Mouse (Mus musculus): ENCODE measurements around the gene Egln3.
A peak's percentile ranks its signal among the peaks of the same experiment; 100 is the strongest.

Gene Egln3

DNA sequence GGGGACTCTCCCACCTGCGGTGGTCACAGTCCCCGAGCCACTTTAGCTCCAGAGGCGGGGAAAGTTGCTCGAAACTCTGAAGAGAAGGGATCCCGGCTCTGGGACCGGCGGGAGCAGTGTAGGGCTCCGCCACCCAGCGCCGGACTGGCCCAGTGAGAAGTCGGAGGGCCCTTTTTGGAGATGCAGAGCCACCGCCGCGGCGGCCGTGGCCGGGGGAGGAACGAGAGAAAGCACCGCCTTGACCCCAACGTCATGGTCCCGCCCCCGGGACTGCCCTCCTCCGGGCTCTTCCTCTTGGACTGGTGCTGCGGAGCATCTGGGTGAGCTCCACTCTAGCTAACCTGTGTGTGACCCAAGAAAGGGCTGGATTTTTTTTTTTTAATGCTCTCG, at the start of gene Egln3:
Egln3 (minus strand) TSS at position 205 of the 390 bp plus-strand sequence.
- peak; percentile 95 for DNase-seq

DNA sequence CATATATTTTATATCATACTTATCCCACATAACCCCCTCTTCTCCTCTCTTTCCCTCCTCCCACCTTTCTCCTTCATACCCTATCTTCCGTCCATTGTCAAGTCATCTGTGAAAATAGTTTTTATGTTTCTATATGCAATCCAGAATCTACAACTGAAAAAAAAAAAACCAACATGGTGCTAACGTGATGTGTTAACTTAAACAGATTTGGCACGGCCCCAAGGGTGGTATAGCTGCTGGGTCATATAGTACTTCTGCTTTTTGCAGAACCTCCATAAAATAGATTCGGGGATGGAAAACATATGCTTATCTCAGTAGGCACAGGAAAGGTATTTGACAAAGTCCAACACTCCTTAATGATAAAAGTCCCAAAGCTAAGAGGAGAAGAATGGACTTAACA, 49.8 kb upstream of the Egln3 start:
- DNase-seq: no peak

DNA sequence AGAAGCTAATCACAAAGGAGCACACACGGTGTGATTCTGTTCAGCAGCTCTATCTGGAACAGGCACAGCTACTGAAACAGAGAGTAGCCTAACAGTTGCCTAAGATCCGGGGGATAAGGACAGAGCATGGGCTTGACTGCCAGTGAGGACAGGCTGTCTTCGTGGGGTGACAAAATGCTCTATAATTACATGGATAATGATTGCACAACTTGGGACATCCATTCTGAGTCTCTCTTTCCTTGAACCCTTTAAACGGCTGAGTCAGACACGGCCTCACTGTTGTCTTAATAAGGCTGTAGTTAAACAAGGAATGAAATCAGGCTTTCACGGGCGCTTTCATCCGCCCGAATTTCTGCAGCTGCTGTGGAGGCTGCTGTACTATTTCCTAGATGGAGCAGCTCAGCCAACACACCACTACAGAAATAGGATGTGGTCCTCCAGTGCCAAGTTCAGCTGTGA, 48.3 kb upstream of the Egln3 start:
- no peak for DNase-seq

GRCm38 (mm10) chr12:54247835-54248234, 44.2 kb upstream of the Egln3 start:
- no peak for DNase-seq

DNA sequence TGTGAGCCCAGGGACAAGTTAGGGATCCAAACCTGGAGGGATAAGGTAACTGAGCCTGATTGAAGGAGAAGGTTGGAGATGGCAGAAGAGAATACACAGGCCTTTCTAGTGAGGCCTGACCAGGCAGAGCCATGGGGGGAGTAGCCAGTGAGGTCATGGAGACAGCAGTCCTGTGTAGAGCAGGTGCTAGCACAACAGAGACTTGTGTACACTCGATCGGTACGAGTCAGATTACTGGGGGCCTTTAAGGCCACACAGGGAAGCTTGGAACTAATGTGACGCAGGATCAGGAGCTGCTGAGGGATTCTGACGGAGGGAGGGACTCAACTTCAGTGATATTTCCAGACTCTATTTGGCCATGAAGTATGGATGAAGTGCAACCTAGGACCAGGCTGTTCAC, 39.5 kb upstream of the Egln3 start:
- DNase-seq: no peak

DNA sequence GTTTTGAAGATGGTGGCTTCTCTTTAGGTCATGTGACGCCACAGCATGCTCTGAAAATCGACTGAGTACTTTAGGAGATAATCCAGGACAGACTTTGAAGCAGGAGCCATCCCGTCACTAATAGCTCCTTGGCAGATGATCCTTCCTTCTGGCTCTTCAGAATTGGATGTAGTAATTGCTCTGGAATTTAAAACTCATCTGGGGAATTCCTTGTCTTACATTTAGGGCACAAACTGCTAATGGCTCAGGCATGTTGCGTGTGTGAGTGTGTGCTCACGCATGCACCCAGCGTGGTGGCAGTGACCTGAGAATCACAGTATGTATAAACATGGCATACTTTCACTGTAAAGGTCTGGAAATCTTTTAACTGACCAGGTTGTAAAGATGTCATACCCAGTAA, 38.3 kb upstream of the Egln3 start:
- DNase-seq: no peak

DNA sequence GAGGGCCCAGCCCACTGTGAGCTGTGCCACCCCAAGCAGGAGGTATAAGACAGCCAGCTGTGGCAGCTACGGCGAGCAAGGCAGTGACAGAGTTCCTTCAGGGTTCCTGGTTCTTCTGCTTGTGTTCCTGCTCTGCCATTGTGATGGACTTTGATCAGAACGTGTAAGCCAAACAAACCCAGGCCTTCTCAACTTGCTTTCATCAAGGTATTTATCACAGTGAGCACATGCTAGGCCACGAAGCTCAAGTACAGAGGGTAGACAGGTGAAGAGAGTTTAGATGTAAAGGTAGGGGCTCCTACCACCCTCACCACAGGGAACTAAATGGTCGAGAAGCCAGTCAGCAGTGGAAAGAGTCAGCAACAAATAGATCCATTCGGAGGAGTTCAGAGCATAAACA, 30.1 kb upstream of the Egln3 start:
- DNase-seq: no peak

GRCm38 (mm10) chr12:54232996-54233603, 29.4 kb upstream of the Egln3 start:
- DNase-seq: no peak

DNA sequence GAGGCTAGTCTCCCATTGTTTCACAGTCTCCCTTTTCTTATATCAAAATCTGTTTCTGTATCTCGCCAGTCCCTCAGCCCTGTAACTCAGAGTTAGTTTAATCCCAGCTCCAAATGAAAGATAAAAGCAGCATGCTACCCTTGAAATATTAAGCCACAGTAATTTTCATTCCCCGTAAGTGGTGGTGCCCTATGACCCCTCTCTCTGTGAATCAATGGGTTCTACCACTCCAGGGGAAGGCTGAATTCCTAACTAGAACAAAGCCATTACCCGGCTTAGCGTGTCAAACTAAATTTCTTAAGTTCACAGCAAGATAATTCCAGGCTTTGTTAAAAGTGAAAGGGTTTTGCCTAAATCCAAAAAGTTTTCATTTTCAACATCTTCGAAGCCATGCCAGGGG, 28.8 kb upstream of the Egln3 start:
- DNase-seq: no peak

- DNase-seq: no peak
These were observed 23.9 kb upstream of the Egln3 start for GRCm38 (mm10) chr12:54227551-54227950.

DNA sequence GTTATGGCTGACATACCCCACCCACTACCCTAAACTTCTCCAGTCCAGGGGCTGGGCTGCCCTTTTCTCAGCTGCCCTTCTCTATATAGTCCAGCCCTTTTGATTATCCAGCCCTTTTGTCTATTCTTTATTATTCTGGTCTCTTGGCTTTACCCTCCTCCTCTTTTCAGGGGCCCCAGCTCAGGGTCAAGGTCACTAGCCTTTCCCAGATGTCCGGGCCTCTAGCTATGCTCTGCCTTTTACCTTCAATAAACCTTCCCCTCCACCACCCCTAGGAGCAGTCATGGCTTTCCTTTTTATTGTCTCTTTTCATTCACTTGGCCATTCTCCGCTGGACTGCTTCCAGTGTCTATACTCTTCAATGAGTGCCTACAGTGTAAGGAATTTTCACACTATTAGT, 22.7 kb upstream of the Egln3 start:
- no peak for DNase-seq

DNA sequence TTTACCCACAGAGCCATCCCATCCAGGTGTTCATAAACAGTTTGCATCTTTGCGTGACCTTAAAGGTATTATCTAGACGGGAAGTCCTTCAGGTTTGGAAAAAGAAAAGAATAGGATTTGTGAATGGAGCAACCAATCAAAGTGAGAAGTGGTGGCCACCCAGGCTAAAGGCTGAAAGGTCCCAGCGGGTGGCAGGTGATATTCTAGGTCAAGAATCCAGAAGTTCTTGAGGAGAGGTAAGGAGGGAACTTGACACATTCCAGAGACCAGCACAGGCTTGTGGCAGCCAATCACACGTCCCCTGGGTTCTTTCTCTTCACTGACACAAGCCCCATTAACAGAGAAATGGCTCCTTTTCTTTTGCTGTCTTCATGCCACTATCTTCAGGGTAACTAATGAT, 21.9 kb upstream of the Egln3 start:
- DNase-seq: no peak

DNA sequence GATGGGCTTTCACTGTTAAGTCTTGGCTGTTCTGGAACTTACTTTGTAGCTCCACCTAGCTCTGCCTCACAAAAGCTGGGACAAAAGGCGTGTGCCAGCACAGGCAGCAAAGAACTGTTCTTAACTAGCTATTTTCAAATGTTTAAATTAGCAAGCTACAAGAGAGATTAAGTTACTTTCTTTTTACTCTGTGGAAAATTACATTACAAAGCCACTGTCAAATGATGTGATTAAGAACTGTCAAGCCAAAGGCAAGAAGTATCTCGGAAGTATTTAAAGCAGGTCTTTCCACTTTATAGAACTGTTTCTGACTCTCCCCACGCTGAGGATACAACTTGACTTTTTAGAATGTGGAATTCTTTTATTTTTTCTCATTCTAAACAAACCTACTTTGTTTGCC, 21.4 kb upstream of the Egln3 start:
- DNase-seq: no peak

GRCm38 (mm10) chr12:54222036-54222760, 18.5 kb upstream of the Egln3 start:
- DNase-seq: no peak

GRCm38 (mm10) chr12:54216673-54217072, 13.0 kb upstream of the Egln3 start:
- DNase-seq: no peak

DNA sequence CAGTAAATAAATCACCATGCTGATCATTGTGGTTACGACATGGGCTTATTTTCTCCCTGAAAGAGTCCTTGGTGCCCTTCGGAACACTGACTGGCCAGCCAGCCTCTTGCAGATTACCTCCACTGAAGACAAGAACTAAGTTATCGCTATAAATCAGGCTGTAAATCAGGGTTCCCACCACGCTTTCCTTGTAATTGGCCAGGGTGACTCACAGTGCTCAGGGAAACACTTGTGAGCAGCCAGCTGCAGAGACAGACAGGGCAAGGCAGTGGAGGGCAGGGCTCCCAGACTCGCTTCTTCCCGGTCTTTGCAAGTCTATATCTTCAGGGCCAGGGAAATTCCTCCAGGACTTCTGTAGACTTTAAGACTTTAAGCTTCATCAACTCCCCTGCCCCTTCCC, 10.8 kb upstream of the Egln3 start:
- no peak for DNase-seq

- DNase-seq: no peak
These were observed 10.2 kb upstream of the Egln3 start for GRCm38 (mm10) chr12:54213871-54214270.

GRCm38 (mm10) chr12:54213230-54213629, 9.6 kb upstream of the Egln3 start:
- no peak for DNase-seq

GRCm38 (mm10) chr12:54209182-54209563, 5.5 kb upstream of the Egln3 start:
- DNase-seq: peak; percentile 73

DNA sequence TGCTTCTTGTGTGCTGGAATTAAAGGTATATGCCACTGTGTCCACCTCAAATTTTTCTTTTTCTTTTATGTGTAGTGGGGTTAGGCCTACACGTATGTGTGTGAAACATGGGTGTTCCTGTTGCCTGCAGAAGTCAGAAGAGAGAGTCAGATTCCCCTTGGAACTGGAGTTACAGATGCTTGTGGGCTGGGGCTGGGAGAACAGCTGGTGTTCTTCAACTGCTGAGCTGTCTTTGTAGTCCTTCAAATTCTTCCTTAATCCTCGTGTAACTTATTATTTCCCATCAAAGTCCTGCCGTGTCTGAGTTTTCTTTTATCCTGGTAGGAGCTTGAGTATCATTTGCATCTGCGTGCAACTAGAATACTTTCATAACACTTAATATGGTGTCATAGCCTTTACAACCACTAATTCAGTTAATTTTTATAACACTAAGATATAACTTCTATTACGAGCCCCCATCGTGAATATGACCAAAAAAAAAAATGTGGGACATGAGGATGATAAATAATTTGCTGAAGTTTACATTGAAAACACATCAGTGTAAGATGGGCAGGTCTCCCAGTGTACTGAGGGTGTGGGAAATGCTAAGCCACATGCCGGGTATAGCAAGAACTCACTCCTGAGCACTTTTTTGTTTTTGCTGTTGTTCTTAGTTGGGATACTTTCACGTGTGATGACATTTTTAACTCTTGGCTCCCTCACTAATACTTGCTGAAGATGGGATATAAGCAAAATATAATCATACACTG, 4.9 kb upstream of the Egln3 start:
- DNase-seq: peak; percentile 35

DNA sequence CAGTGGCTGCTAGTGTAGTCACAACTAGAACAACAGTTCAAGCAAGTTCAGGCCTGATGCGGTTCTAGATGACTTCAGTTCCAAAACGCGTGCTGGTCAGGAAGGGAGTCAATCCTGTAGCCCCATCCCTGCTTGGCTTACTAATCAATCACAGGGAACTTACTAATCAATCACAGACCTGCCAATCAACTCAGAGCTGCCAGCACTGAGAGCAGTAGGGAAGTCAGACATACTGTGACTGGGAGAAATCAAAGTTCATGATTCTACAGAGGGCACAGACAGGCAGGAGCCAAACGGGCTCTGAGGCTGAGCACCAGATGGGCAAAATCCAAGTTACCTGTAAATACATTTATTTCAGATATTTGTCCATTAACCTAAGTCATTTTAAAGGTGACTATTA, 2.1 kb upstream of the Egln3 start:
- DNase-seq: no peak

- peak; percentile 87 for DNase-seq
These were observed 1.5 kb upstream of the Egln3 start for GRCm38 (mm10) chr12:54205195-54205594.

DNA sequence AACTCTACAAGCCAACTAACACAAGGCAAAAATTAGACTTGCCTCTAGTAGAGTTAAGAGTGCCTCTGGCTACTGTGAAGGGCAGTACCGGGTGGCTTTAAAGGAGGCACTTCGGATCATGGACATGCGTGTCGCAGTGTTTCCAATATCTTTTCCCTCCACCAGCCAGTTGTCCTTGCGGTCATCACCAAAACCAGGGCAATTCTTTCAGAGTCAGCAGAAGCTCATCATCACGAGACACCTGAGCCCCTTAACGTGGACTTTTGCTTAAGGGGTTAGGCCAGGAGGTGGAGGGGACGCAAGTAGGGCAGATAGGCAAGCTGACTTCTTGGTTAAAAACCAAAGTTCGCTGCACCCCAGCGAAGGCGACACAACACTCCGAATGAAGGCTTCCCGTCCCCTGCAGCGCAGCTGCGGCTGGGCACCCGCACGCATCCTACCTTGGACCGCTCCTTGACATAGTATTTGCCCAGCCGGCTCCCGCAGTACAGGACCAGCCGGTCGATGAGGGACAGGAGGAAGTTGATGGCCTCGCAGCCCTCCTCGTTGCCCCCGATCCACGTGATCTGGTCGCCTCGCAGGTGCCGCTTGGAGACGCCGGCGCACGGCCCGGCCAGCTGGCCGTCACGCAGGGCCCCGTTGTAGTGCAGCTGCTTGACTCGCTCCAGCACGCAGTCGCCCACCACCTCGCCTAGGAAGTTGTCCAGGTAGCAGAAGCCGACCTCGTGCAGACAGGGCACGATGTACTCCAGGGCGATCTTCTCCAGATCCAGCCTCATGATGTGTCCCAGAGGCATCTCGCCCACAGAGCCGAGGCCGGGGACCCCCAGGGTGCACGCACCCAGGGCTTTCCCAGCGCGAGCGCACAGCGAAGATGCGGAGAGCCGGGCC, 650 bp downstream of the Egln3 start:
- DNase-seq: peak; percentile 59

Data from kidney, postnatal 10 days (tissue).